Mouse (Mus musculus) kidney, embryonic 14.5 days (tissue): ENCODE results near the gene Rab9. TPM values are rescaled to one million over a fixed set of nuclear protein-coding genes. Genes with fewer than 3 reads are reported as not detected.
"Not testable (repeated sequence)": the region's sequence is repeated elsewhere in the genome, so short reads cannot be mapped to it uniquely, and the experiment has no call there.

Experiments
- ATAC-seq: fragments of 200-750 bp; cut with Nextera tagmentation; 2 replicates; pipeline ENCODE4 v1.8.0; 2017; ENCODE audit warnings: moderate number of reproducible peaks, mild to moderate bottlenecking, moderate TSS enrichment, moderate library complexity; ENCODE audit not compliant: low FRiP score, low TSS enrichment
- H3K27ac ChIP-seq: fragments of 300-500 bp; sonication (generic); 2 replicates; pipeline ENCODE4 v1.5.1; 2014; ENCODE audit warnings: low read depth, mild to moderate bottlenecking, low read length, moderate library complexity, mixed read lengths
- H3K27me3 ChIP-seq: fragments of 300-500 bp; sonication (generic); 2 replicates; pipeline ENCODE4 v1.6.1; 2014; ENCODE audit warnings: mild to moderate bottlenecking, low read length; ENCODE audit not compliant: control insufficient read depth, insufficient read depth
- H3K36me3 ChIP-seq: fragments of 300-500 bp; sonication (generic); 2 replicates; pipeline ENCODE4 v1.6.1; 2014; ENCODE audit warnings: low read length, mixed read lengths; ENCODE audit not compliant: control insufficient read depth, insufficient read depth
- H3K4me1 ChIP-seq: fragments of 300-500 bp; sonication (generic); 2 replicates; pipeline ENCODE4 v1.6.1; 2014; ENCODE audit warnings: low read length, mixed read lengths; ENCODE audit not compliant: control insufficient read depth, insufficient read depth
- H3K4me2 ChIP-seq: fragments of 300-500 bp; sonication (generic); replicated peaks from 2 replicates; pipeline ENCODE4 v1.6.1; 2014; ENCODE audit warnings: low read depth, mild to moderate bottlenecking, low read length
- H3K4me3 ChIP-seq: fragments of 300-500 bp; sonication (generic); 2 replicates; pipeline ENCODE4 v1.5.1; 2014; ENCODE audit warnings: mild to moderate bottlenecking, low read length
- H3K9ac ChIP-seq: fragments of 300-500 bp; sonication (generic); 2 replicates; pipeline ENCODE4 v1.6.1; 2014; ENCODE audit warnings: low read depth, mild to moderate bottlenecking, low read length, moderate library complexity
- H3K9me3 ChIP-seq: fragments of 300-500 bp; sonication (generic); 2 replicates; pipeline ENCODE4 v1.6.1; 2016; ENCODE audit warnings: low read length; ENCODE audit not compliant: control insufficient read depth
- WGBS: fragments of 180-500 bp; shearing (Covaris S2); extraction: QIAGEN DNeasy Blood & Tissue Kit; methylation state at CpG from one replicate; pipeline ENCODE4 v1.1.7; 2014; 5-methylcytosine and 5-hydroxymethylcytosine counted together
- polyA plus RNA-seq: library from polyadenylated mRNA; unstranded; fragments of >200 nt; fragmentation: Nextera tagmentation; extraction: Ambion mirVana; gene quantifications from 2 replicates; pipeline ENCODE4 v1.2.1, GENCODE M21; 2014

The Rab9 gene
- 58.7 and 60.1 TPM in 2 replicates for polyA plus RNA-seq

DNA sequence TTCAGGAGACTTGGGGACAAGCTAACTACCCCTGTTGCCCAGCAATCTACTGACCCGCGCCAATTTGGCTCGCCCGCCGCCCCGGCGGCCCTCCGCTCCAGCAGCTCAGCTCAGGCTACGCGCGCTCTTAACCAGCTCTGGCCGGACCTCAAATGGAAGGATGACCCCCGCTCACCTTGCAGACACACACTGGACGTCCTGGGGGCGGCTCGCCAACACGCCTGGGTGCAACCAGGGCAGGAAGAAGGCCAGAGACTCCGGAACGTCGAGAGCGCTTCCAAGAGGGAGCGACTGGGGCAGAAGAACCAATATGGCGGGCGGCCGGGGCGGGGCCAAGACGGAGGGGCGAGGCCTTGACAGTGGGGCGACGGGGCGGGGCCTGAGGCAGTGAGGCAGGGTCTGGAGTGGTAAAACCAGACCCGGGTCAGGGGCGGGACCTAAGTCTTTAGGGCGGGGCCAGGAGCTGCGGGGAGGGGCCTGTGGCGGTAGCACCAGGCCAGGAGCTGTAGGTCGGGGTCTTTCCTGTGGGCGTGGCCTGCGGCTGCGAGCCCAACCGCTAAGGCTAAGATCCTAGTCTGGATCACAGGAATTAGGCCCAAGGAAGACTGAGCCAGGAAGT, at the start of gene Rab9:
Gene Rab9 (minus strand): TSS at position 503 of the 619 bp plus-strand sequence.
- no peaks in the 10 kb centered on the region for H3K27me3 ChIP-seq
- ATAC-seq, result peak; percentile 99
- H3K4me1 ChIP-seq, result no peaks in the 10 kb centered on the region
- H3K9me3 ChIP-seq, result no peaks in the 10 kb centered on the region
- peak within 1 kb of the TSS; percentile 61 for H3K4me3 ChIP-seq
- peak within 1 kb of the TSS; percentile 66 for H3K9ac ChIP-seq
- peak within 1 kb of the TSS; percentile 82; the same call in 1 of the 2 replicates for H3K27ac ChIP-seq
- 21% methylated on average over 40 of the region's 41 CpGs for WGBS
- no peaks in the 10 kb centered on the region for H3K36me3 ChIP-seq
- H3K4me2 ChIP-seq, result peak within 1 kb of the TSS; percentile 45

- no peak for ATAC-seq
- no peaks in the 10 kb centered on the region for H3K27me3 ChIP-seq
- H3K4me3 ChIP-seq, result no peak overlapping the region
- no peak overlapping the region for H3K9ac ChIP-seq
- no peaks in the 10 kb centered on the region for H3K9me3 ChIP-seq
- 85% methylated on average over 3 of the region's 3 CpGs for WGBS
- no peak overlapping the region for H3K4me2 ChIP-seq
- no peaks in the 10 kb centered on the region for H3K4me1 ChIP-seq
- no peaks in the 10 kb centered on the region for H3K36me3 ChIP-seq
- no peak overlapping the region for H3K27ac ChIP-seq
Observed at GRCm38 (mm10) chrX:166528126-166528525, 48.5 kb upstream of the Rab9 start.

- H3K4me2 ChIP-seq, result no peak overlapping the region
- H3K27me3 ChIP-seq, result no peaks in the 10 kb centered on the region
- no peak for ATAC-seq
- no peaks in the 10 kb centered on the region for H3K9me3 ChIP-seq
- H3K9ac ChIP-seq, result no peak overlapping the region
- H3K4me3 ChIP-seq, result no peak overlapping the region
- no peaks in the 10 kb centered on the region for H3K36me3 ChIP-seq
- H3K4me1 ChIP-seq, result no peaks in the 10 kb centered on the region
- WGBS, result 83% methylated on average over 2 of the region's 2 CpGs
- H3K27ac ChIP-seq, result no peak overlapping the region
Observed at GRCm38 (mm10) chrX:166525637-166526315, 46.1 kb upstream of the Rab9 start.

- no peak overlapping the region for H3K27ac ChIP-seq
- no peaks in the 10 kb centered on the region for H3K36me3 ChIP-seq
- no peak for ATAC-seq
- H3K4me2 ChIP-seq, result no peak overlapping the region
- 86% methylated on average over 5 of the region's 5 CpGs for WGBS
- no peaks in the 10 kb centered on the region for H3K9me3 ChIP-seq
- H3K27me3 ChIP-seq, result no peaks in the 10 kb centered on the region; the same call in 1 of the 2 replicates
- H3K9ac ChIP-seq, result no peak overlapping the region
- H3K4me1 ChIP-seq, result no peaks in the 10 kb centered on the region
- H3K4me3 ChIP-seq, result no peak overlapping the region
Observed at GRCm38 (mm10) chrX:166520782-166521181, 41.1 kb upstream of the Rab9 start.

GRCm38 (mm10) chrX:166518345-166518744, 38.7 kb upstream of the Rab9 start, which contains the start of gene Tceanc:
Gene Tceanc (minus strand): TSS chrX:166518567.
- Histone ChIP-seq H3K27ac (no peak within 1 kb of the TSS), H3K9ac (no peak within 1 kb of the TSS), H3K9me3 (no peaks in the 10 kb centered on the region), H3K27me3 (no peaks in the 10 kb centered on the region; the same call in 1 of the 2 replicates), H3K4me2 (no peak within 1 kb of the TSS), H3K4me3 (no peak within 1 kb of the TSS), H3K4me1 (no peaks in the 10 kb centered on the region), H3K36me3 (no peaks in the 10 kb centered on the region)
- 72% methylated on average over 16 of the region's 16 CpGs for WGBS
- no peak for ATAC-seq

DNA sequence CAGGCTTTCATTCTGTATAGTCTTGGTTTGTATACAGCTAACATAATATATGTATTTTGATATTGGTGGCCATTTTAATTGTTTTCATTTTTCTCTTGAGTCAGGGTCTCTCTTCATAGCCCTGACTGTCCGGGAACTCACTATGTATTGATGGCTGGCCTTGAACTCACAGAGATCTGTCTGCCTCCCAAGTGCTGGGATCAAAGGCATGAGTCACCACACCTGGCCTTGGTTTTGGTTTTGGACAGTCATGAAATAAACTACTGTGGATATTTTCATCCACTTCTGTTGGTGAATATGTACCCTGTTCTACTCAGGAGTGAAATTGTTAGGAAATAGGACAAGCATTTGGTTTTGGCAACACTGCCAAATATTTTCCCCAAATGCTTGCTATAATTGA, 37.0 kb upstream of the Rab9 start:
- Histone ChIP-seq H3K4me3 (no peak overlapping the region), H3K36me3 (no peaks in the 10 kb centered on the region), H3K9ac (no peak overlapping the region), H3K4me2 (no peak overlapping the region), H3K27ac (no peak overlapping the region), H3K27me3 (no peaks in the 10 kb centered on the region; the same call in 1 of the 2 replicates), H3K9me3 (no peaks in the 10 kb centered on the region), H3K4me1 (no peaks in the 10 kb centered on the region)
- WGBS, result 80% methylated on average over 1 of the region's 1 CpGs
- ATAC-seq, result no peak

GRCm38 (mm10) chrX:166515923-166516322, 36.3 kb upstream of the Rab9 start:
- H3K27me3 ChIP-seq, result no peaks in the 10 kb centered on the region; the same call in 1 of the 2 replicates
- H3K4me1 ChIP-seq, result no peaks in the 10 kb centered on the region
- no peaks in the 10 kb centered on the region for H3K36me3 ChIP-seq
- H3K27ac ChIP-seq, result no peak overlapping the region
- H3K9ac ChIP-seq, result no peak overlapping the region
- H3K9me3 ChIP-seq, result no peaks in the 10 kb centered on the region
- WGBS, result 93% methylated on average over 3 of the region's 3 CpGs
- ATAC-seq, result no peak
- no peak overlapping the region for H3K4me2 ChIP-seq
- no peak overlapping the region for H3K4me3 ChIP-seq

DNA sequence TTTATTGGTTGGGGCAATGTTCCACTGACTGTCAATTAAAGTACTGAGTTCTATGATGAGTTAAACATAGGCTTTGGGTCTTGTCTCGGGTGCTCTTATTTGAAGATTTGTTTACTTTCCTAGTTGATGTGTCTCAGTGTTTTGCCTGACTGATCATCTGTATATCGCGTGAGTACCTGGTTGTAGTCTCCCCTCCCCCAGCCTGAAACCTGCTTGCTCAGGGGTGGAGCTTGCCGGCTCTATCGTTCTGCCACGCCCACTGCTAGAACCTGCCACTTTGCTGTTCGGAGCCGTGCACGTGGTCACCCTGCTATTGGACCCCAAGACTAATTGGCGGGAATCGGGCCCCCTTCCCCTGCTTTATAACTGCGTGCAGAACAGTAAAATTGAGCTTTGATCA, 34.4 kb upstream of the Rab9 start:
- H3K4me1 ChIP-seq, H3K27ac ChIP-seq, H3K4me2 ChIP-seq, H3K9ac ChIP-seq, H3K4me3 ChIP-seq, H3K36me3 ChIP-seq, H3K9me3 ChIP-seq, H3K27me3 ChIP-seq, ATAC-seq: not testable (repeated sequence)
- 34% methylated on average over 12 of the region's 12 CpGs for WGBS

DNA sequence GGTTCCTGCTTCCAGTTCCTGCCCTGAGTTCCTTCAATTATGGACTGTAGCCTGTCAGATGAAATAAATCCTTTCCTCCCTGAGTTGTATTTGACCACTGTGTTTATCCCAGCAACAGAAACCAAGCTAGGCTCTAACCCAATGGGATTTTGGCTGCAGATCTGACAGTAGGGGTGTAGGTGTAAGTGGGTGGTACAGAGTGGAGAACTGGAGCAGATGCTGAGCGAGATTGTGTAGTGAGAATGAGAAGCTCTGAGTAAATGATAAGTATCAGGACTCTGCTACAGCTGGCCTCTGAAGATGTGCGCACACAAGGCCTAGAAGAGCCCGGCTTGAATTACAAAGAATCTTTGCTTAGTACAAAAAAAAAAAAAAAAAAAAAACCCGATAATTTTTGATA, 32.4 kb upstream of the Rab9 start:
- no peak overlapping the region for H3K4me3 ChIP-seq
- H3K4me2 ChIP-seq, result no peak overlapping the region
- no peak overlapping the region for H3K27ac ChIP-seq
- ATAC-seq, result no peak
- H3K4me1 ChIP-seq, result no peaks in the 10 kb centered on the region
- no peaks in the 10 kb centered on the region for H3K9me3 ChIP-seq
- H3K9ac ChIP-seq, result no peak overlapping the region
- no peaks in the 10 kb centered on the region for H3K27me3 ChIP-seq
- WGBS, result 90% methylated on average over 4 of the region's 4 CpGs
- H3K36me3 ChIP-seq, result no peaks in the 10 kb centered on the region
